Mouse (Mus musculus): ENCODE measurements around the gene Otud5.

DNA sequence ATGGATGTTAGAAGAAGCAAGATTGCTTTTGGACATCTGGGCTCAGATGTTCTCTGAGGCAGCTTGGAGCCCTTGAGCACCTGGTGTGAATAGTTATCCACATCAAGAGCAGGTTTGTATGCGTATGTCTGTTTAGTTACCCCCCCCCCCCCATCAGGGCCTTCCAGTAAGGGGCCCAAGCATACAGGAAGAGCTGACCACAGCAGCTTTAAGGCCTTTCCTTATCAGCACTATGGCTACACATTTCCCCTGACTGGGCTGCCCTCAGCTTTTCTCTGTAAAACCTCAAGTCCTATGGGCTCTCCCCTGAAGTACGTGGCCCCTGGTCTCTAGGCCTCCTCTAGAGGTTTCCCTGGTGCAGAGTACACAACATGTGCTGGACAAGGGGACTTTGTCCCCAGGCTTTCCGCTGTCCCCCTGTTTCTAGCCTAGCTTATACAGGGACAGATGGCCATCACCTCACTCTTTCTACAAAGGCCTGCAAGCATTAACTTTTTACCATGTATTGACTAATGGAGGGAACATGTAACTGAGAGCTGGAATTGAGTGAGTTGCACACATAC lies 18.1 kb downstream of the Otud5 start:
- TF ChIP-seq EP300 (IDR thresholded peaks at IDR 0.05; ENCODE audit: insufficient read depth, low read depth, low read length) (no peak), CTCF (IDR thresholded peaks at IDR 0.05; ENCODE audit: low read depth, low read length) (no peak), POLR2A (IDR thresholded peaks at IDR 0.05; ENCODE audit: insufficient read depth, low read length) (no peak)

Data from ES-Bruce4 (cell line).